Mouse (Mus musculus): ENCODE data around the gene D11Wsu47e.

GRCm38 (mm10) chr11:113698013-113698545 is 13.9 kb downstream of the D11Wsu47e start:
- no peak for TF ChIP-seq EP300 (IDR thresholded peaks at IDR 0.05; ENCODE audit: insufficient read depth, low read depth, low read length)
- no peak for TF ChIP-seq CTCF (IDR thresholded peaks at IDR 0.05)

Data from heart, adult 2 months (tissue).